Mouse (Mus musculus) lung, postnatal 10 days (tissue): Measurements from ENCODE around the gene Dync2li1.
A peak's percentile ranks its signal among the peaks of the same experiment; 100 is the strongest.

Source experiments
- DNase-seq: peaks from one replicate; pipeline ENCODE4 v3.0.0; 2021

Gene Dync2li1

DNA sequence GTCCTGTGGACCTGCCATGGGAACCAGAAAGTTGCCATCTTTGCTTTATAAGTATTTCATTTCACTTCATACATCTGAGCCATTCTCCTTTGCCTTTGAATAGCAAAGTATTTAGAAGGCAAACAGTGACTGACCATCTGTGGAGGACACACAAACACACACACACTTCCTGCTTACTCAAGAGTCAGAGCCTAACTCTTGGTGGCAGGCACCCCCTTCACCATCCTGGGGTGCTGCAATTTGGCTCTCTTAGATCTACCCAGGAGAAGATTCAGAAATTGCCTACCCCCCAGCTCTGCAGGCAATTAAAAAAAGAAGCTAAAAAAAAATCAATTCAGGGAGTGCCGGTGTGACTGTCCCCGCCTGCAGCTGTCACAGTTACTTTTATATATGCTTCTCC, 20.2 kb downstream of the Dync2li1 start:
- DNase-seq, result no peak

DNA sequence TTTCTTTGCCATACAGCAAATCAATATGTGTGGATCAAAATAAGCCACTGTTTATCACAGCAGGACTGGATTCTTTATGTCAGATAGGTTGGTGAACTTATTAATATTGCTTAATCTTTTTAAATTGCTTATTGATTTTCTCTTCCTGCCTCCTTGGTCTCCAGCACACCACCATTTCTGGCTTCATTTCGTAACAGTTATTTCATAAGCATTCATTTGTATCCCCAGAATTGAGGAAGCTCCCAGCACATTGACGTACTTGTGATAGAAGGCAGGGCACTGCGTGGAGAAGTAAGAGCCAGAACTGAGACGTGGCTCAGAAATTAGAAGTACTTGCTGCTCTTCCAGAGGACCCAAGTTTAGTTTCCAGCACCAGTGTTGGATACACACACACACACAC, 21.3 kb downstream of the Dync2li1 start:
- DNase-seq, result no peak

DNA sequence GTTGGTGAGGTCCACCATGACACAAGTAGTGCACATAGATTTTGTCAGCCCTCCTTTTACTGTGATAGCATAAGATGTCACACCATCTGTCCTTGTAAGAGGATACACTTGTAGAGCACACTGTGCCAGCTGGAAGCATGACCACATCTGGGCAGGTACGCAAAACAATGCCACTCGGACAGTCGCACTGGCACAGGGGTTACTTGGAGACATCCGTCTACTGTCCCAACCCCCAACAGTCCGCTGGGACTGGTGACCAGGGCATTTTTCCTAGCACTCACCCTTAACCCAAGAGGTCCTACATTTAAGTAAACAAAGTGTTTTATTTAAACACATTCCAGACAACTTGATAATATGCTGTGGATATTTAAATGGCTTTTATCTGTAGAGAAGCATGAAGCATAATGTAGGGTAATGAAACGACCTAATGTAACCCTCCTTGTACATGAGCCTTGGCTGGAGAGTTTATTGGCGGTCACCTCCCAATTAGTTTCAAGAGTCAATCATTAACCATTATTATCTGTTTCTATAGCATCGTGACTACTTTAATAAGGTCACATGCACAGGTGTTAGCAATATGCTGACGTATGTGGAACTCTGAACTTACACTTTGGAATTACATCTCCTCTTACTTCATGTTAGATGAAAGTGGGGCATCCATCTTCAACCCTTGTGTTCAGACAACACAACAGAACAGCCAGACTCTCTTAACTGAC, 24.2 kb downstream of the Dync2li1 start:
- DNase-seq, result no peak

DNA sequence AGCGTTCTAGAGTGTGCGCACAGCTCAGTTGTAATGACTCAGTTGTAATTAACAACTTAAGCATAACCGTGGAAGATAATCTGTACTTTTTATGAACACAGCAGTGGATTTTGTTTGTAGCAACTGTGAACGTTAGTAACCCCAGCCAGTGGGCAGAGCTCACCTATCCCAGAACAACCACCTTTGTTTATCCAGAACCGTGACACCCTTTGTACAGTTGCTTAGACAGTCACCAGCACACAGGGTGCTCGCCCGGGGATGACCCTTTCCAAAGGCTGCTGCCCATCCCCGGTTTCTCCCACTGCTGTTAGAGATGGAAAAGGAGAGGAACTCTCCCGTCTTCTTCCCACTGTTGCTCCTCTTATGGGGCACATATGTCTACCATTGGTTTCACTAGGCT, 27.2 kb downstream of the Dync2li1 start:
- DNase-seq, result no peak

DNA sequence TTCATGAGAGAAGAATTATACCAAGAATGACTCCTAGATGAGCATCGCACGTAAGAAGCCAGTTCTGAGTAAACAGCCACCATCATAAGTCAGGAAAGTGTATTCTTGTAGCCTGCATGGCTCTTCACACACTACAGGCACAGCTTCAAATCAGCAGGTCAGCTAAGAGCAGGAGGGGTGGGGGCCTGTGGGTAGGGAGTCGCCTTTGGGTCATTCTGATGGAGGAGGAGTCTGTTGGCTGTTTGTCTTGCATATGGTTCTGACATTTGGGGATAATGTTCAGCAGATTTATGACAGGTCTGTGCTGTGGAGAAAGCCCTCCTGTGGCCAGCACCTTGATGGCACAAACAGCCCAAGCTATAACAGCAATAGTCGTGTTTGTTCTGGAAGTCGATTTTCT, 29.9 kb downstream of the Dync2li1 start:
- no peak for DNase-seq

DNA sequence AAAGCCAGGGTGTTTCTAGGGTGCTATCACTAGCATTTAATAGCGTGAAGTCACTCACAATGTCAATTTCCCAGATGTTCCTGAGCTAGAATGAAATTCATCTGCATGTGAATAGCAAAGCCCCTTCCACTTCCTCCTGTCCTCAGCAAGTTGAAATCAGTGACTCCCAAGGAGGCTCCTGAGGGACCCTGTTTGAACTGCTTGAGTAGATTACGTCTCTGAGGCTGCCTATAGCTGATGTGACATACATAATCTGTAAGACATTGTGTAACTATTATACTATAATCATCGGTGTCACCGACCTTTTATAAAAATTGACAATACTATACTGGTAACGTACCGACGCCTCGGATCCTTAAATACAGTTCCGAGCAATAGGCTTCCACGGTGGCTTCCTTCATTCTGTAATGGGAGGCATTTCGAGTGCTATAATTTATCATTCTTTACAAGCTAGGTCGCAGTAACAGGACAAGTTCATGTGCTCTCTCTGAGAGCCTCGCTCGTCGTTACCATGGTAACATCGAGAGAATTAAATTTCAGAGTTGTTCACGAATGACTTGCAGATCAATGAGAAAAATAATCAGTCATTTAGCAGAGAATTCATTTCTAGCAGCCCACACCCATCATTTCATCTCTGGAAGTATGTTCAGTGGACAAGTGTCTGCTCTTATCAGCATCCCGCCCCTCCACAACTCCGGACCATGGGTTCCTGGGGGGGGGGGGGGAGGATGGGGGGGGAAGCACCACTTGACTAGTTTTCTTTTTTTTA, 30.5 kb downstream of the Dync2li1 start:
- DNase-seq, result no peak

DNA sequence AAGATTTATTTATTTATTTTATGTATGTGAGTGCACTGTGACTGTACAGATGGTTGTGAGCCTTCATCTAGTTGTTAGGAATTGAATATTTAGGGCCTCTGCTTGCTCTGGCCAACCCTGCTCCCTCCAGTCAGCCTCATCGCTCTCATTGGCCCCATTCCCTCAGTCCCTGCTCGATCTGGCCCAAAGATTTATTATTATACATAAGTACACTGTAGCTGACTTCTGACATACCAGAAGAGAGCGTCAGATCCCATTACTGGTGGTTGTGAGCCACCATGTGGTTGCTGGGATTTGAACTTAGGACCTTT, 31.1 kb downstream of the Dync2li1 start:
- no peak for DNase-seq

DNA sequence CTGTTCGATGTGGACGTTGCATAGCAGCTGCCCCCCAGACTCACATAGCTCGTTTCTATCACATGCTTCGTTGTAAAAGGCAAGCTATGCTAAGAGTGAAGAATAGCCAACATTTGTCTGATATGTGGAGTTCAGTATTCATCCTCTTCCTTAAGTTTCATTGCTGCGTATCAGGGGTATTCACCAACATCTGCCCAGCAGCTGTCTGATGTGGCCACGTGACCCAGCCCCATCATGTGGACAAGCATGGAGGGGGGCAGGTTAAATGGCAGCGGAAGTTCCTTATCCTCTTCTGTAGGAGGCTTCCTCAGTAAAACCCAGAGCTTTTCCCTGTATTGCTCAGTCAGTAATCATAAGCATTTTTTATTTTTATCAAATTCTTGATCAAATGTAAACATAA, 31.5 kb downstream of the Dync2li1 start:
- DNase-seq, result no peak

DNA sequence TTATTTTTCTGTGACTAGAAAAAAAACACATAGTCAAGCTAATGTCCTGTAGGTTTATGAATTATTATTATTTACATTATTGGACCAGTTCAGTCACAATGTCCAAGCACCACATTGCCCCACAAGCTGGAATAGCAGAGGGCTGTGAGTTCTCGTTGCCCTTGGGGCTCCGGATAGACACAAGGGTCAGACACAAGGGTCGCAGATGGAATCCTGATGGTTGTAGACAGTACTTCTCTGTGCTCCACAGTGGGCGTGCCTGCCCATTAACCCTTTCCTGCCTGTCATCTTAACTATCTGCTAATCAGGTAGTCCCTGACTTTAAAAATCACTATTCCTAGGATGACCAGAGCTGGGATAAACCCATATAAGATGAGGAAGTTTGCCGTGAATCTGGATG, 31.9 kb downstream of the Dync2li1 start:
- no peak for DNase-seq

DNA sequence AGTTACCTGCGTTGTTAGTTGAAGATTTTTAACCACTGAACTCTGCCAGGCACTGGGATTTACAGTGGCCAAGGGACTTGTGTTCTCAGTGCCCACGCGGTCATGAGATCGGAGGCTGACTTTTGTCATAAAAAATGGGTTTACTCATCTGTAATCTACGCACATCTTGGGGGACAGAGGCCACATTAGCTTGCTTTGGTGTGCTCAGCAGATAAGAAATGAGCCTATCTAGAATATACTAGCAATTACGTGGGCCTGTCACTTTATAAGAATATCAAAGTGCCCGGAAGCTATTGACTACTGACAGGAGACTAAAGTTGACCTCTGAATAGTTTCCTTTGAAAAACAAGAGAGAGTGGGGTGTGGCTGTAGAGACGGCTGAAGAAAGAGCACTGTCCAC, 32.7 kb downstream of the Dync2li1 start:
- no peak for DNase-seq

DNA sequence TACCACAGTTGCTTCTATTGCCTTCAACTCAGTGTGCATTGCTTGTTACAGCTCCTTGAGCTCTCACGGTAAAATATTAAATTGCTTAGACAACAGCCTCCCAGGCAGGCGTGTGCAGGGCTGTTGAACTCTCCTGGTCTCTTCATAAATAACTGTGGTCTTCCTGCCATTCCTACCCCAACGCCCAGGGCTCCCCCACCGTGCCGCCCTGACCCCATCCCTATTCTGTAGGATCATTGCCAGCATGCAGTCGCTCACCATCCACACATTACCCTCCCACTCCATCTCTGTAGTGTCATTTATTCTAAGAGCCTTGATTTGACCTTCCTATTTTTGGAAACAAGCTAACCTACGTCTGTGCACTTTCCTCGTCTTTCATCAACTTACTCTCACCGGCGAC, 38.8 kb downstream of the Dync2li1 start:
- DNase-seq, result no peak

DNA sequence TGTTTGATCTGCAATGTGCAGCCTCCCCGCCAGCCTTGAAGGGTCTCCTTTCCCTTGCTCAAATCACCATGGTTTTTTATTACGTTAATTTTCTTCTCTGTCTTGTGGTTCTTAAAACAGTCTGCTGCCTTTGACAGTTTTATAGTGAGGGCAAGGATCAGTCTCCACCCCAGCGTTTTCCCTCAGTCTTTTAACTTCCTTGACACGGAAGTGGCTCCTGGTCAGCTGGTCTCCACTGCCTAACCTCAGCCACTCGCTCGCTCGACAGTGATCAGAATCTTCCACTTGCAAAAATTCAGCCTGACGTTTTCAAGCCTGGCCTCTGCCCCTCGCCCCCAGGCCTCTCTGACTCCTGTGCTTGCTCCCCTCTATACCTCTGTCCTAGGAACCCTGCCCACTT, 39.4 kb downstream of the Dync2li1 start:
- DNase-seq, result no peak

DNA sequence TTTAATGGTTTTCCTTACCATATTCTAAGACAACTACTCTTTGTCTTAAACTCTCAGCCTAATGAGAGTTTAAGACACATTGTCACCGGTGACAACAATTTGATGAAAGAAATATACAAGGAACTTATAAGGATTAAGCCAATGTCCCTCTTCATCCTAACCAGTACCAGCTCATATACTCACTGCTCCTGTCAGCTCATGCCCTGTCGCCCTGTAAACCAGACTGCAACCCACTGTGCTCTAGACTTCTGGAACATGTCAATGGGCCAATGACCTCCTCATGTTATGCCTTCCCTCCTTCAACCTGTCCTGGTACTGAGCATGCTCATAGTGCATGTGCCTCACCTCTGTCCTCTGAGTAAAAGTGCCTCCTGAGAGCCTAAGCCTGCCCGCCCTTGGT, 41.6 kb downstream of the Dync2li1 start:
- DNase-seq, result no peak

DNA sequence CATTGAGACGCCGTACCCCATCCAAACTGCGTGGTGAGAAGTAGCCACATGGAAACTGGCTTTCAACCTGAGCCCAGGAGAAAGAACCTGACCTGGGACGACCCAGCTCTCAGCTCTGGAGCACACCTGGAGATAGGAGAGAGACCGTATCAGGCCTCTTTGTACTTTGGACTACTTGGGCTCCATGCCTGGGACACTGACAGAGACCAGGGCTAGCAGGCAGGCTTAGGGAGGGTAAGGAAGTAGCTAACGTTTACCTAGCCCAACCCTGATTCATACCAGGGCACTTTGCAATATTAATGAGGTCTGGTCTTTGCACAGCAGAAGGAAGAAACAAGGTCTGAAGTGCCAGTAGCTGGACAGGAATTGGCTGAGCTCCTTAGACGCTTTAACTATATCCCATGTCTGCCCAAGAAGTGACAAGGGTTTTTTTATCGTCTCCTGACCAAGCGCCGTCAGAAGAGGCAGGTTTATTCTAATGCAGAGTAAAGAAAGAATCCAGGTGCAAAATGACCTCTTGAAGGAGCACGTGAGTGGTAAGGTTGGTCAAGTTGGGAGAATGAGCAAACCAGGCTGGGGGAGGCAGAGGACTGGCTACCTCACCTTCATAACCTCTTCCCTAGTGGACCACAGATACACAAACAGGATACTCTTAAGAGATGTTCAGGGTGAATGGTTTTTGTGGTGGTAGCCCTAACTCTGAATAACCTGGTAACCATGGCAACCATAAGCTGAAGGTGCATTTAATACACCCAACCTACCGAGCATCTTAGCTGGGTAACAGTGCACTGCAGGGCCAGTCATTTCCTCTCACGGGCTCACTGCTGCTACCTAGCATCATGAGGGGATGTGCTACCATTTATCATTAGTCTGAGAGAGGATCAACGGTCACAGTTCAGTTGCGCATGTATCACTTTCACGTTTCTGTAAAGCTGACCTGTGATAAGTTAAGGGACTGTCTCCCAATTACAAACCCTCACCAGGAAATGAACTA, 46.4 kb downstream of the Dync2li1 start:
- DNase-seq, result peak; percentile 19

DNA sequence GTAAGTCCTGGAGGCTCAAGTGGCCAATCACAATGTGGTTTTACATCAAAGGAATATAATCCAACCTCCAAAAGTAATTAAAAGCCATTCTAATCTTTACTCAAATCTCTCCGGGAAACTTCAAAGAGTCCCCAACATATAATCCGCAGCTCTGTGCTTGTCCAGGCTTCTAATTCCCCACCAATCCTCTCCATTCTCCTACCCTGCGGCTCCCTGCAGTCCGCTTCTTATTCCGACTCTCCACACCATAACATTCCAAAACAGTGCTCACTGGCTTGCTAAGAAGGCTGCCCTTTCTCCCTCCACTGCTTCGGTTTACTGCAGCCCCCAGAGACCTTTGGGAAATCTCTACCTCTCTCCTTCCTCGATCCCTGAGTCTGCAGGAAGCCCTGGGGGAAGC, 47.8 kb downstream of the Dync2li1 start:
- no peak for DNase-seq

DNA sequence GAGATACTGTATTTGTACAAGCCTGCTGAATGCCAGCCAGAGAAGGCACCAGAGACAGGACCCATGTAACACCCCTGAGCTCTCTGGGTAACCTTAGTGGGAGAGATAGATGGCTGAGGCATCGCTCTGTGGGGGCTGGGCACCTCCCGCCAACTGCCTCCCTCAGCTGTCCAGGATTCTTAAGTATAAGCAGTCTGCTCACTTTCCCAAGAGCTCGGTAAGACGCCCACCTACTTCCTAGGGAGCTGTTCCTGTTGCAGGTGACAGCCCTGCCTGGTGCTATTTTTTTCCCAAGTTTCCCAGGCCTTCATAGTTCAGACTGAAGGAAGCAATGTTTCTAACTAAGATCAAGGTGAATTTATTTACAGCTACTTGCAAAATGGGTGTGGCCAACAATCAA, 48.9 kb downstream of the Dync2li1 start:
- DNase-seq, result no peak

DNA sequence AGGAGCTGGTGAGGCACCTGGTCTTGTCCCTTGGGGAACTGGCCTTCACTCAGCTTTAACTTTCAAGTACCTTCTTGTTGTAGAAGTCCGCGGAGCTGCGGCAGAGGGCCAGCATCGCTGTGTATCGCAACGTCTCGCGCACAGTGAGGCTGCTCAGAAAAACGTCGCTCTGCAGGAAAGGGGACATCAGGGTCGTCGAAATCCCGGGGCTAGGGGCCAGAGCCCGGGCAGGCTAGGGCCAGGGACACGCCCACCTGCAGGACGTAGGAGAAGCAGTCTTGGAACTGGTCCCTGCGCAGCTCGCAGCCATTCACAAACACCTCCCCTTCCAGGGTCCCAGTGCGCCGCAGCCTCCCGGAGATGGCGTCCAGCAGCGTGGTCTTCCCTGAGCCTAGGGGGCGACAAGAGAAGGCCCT, 49.7 kb downstream of the Dync2li1 start, which contains the start of gene Abcg8:
Gene Abcg8, plus strand, starts transcription at position 352 of the 416 bp plus-strand sequence.
- DNase-seq, result peak; percentile 57

DNA sequence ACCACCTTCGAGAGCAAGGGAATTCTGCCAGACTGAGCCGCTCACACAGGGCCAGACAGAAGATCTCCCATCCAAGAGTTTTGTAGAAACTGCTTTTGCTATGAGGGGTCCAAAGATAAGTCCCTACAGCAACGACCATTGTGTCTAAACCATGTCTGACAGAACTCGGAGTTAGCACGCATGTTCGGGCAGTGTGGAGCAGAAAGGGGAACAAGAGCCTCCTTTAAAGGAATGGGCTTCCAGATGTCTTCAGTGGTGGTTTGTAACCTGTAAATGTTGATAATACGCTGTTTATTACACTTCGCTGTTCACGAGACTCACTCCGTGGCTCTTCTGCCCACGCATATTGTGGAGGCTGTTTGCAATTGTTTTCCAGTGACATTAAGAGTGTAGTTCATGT, 51.3 kb downstream of the Dync2li1 start:
- DNase-seq, result no peak

DNA sequence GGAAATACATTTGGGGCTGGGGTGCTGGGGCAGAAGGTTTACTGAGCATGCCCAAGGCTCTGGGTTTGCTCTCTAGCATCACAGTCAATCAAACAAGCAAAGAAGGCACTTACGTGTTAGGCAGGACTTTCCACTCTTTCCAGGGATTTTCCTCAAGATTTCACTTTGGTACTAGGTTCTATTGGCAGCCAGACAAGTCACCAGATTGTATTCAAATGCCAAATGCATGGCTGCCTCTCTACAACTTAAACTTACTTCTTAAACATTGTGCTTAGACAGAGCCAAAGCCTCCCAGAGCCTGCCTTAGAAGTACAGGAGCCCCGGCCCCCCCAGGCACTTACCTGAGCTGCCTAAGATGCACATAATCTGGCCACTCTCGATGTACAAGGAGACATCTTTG, 55.4 kb downstream of the Dync2li1 start:
- DNase-seq, result no peak

DNA sequence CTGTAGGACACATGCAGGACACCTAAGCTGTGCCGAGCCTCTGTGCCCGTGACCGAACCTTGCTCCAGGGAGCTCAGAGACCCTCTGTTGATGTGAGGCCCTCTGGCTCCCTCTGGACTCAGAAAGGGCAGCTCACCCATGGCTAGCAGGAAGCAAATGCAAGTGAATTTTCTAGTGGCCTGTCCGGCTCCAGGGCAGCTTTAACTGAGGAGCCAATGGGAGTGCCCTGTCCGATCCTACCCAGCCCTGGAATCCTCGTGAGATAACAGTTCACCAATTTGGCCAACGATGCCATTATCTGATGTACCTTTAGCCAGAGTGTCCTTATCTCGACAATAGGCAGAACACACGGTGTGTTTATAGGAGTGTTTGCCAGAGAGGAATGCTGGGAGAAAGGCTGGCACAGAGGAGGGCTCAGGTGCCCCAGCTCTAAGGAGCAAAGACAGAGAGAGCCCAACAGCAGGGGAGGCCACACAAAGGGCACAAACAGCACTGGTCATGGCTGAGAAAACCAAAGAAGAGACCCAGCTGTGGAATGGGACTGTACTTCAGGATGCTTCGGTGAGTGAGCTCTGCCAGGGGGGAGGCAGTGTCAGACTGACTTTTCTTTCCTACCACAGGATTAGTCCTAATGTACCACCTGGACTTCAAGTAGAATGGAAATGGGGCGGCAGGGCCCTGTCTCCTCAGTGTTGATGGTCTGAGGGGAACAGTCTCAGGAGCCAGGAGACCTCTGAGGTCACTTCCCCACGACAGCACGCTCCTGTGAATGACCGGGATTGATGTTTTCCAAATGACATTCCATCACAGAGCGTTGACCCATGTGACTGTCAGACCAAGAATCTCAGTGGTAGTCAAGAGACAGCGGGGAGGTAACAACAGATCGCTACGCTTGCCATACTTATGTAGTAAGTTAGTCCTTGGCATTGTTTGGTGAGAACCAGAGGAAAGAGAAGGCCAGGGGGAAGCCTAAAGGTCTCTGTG, 56.7 kb downstream of the Dync2li1 start, which contains the start of gene Abcg5:
Gene Abcg5, minus strand, starts transcription at position 278 of the 984 bp plus-strand sequence.
- DNase-seq, result no peak

DNA sequence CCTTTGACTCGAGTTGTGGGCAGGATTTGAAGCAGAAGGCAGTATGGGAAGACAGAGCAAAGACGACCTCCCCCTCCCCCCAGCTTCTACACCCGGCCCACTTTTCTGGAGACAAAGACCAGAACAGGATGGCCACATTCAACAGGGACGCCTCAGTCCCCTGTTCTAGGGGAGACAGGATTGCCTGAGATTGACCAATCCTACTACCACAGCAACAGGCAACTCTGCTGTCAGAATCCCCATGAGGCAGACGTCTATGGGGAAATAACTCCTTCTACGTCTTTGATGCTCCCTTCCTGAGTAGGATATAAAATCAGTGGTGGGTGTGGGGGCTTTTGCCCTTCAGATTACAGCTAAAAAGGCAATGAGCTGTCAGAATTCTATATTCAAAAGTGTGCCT, 58.0 kb downstream of the Dync2li1 start:
- no peak for DNase-seq

DNA sequence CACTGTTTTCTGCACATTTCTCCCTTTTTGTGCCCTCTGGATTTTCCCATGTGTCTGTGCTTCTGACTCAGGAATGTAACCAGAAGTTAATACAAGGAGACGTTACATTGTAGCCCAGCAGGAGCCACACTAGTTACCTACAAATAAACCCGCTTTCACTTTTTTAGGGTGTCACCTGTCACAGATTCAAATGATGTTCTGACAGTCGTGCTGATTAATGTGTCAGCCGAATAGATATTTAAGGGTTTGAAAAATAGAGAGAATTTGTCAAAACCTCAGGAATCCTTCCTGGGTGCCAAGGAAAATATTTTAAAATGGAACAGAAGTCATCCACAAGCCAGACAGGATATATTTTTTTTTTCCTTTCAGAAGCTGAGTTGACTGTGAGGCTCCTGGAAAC, 59.0 kb downstream of the Dync2li1 start:
- no peak for DNase-seq
